Mouse (Mus musculus): ENCODE results near the gene Prkn.

GRCm38 (mm10) chr17:11829501-11829900, 989.3 kb downstream of the Prkn start:
- TF ChIP-seq CTCF (IDR thresholded peaks at IDR 0.05; ENCODE audit: borderline replicate concordance, insufficient read depth, low read length) (no peak), POLR2A (IDR thresholded peaks at IDR 0.05; ENCODE audit: low read depth, low read length) (no peak)
